Mouse (Mus musculus) forebrain, embryonic 13.5 days (tissue): ENCODE measurements at regions not wholly inside any gene's neighbourhood (a gene's known extent, or its start where the extent isn't known, plus 50 kb on each side); places are given as distances from the start of the nearest gene placed in this dataset.

Source experiments
- ATAC-seq: fragments of 200-750 bp; cut with Nextera tagmentation; 2 replicates; pipeline ENCODE4 v1.8.0; 2017
- H3K27ac ChIP-seq: fragments of 300-500 bp; sonication (generic); 2 replicates; pipeline ENCODE4 v1.5.1; 2015; ENCODE audit warnings: inconsistent platforms, mild to moderate bottlenecking, moderate library complexity
- H3K27me3 ChIP-seq: fragments of 300-500 bp; sonication (generic); 2 replicates; pipeline ENCODE4 v1.6.1; 2015; ENCODE audit warnings: mild to moderate bottlenecking, inconsistent platforms
- H3K36me3 ChIP-seq: fragments of 300-500 bp; sonication (generic); 2 replicates; pipeline ENCODE4 v1.6.1; 2015; ENCODE audit warnings: mild to moderate bottlenecking, inconsistent platforms; ENCODE audit not compliant: poor library complexity, severe bottlenecking
- H3K4me1 ChIP-seq: fragments of 300-500 bp; sonication (generic); 2 replicates; pipeline ENCODE4 v1.6.1; 2015; ENCODE audit warnings: inconsistent platforms
- H3K4me2 ChIP-seq: fragments of 300-500 bp; sonication (generic); 2 replicates; pipeline ENCODE4 v1.6.1; 2015; ENCODE audit warnings: inconsistent platforms, mild to moderate bottlenecking, moderate library complexity
- H3K4me3 ChIP-seq: fragments of 300-500 bp; sonication (generic); 2 replicates; pipeline ENCODE4 v1.5.1; 2015; ENCODE audit warnings: mild to moderate bottlenecking, inconsistent platforms
- H3K9ac ChIP-seq: fragments of 300-500 bp; sonication (generic); 2 replicates; pipeline ENCODE4 v1.6.1; 2015; ENCODE audit warnings: mild to moderate bottlenecking, inconsistent platforms
- H3K9me3 ChIP-seq: fragments of 300-500 bp; sonication (generic); replicated peaks from 2 replicates; pipeline ENCODE4 v1.6.1; 2016; ENCODE audit warnings: inconsistent platforms
- WGBS: fragments of 180-500 bp; shearing (Covaris S2); methylation state at CpG from one replicate; pipeline ENCODE4 v1.1.7; 2015; 5-methylcytosine and 5-hydroxymethylcytosine counted together

DNA sequence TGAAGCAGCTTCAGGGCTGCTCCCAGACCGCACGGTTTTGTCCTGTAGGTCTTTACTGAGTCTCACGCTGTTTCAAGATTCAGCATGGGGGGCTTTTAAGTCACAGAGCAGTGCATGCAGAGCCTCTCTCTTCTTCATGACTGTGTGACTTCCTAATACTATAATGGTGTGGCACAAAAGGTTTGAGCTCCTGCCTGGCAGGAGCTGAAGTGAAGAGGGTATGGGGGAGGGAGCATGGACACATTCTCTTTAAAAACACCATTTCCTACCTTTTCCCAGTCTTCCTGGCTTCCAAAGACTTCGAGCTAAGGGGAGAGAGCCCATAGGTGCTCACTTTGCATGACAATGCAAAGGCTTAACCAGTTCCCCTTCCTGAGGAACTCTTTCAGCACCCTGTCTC lies 934.9 kb upstream of the Gm5150 start:
- H3K27me3 ChIP-seq: no peaks in the 10 kb centered on the region

DNA sequence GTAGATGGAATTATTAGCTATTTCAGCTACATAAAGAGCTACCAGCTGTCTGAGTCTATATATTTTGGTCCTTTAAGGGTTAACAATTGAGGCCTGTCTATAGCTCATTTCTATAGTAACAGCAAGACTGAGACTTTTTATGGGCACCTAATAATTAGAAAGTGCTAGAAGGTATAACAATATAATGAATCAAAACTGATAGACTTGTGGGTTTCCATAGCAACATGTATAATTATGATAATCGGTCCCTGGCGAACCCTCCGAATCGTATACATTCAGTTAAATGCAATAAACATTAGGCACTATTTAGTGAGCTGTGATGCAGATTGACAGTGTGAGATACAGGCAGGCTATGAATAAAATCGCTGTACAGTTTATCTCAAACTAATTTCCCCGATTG lies 933.3 kb upstream of the Gm5150 start:
- peaks cover 13% of the 10 kb centered on the region for H3K4me1 ChIP-seq
- H3K36me3 ChIP-seq: no peaks in the 10 kb centered on the region
- peak; percentile 76 for ATAC-seq
- no peak overlapping the region for H3K9ac ChIP-seq
- H3K4me2 ChIP-seq: no peak overlapping the region
- H3K27ac ChIP-seq: peak overlapping the region; percentile 93; the same call in 1 of the 2 replicates
- 28% methylated on average over 6 of the region's 6 CpGs for WGBS
- no peak overlapping the region for H3K4me3 ChIP-seq
- H3K27me3 ChIP-seq: no peaks in the 10 kb centered on the region
- H3K9me3 ChIP-seq: no peaks in the 10 kb centered on the region

More for the DNA sequence above, 934.9 kb upstream of the Gm5150 start:
- H3K36me3 ChIP-seq: no peaks in the 10 kb centered on the region
- H3K4me2 ChIP-seq: peak overlapping the region; percentile 42
- ATAC-seq: peak; percentile 30
- peak overlapping the region; percentile 38; the same call in 1 of the 2 replicates for H3K9ac ChIP-seq
- peaks cover 13% of the 10 kb centered on the region for H3K4me1 ChIP-seq
- H3K4me3 ChIP-seq: no peak overlapping the region
- no peaks in the 10 kb centered on the region for H3K9me3 ChIP-seq
- peak overlapping the region; percentile 93 for H3K27ac ChIP-seq
- WGBS: 7% methylated on average over 4 of the region's 4 CpGs

DNA sequence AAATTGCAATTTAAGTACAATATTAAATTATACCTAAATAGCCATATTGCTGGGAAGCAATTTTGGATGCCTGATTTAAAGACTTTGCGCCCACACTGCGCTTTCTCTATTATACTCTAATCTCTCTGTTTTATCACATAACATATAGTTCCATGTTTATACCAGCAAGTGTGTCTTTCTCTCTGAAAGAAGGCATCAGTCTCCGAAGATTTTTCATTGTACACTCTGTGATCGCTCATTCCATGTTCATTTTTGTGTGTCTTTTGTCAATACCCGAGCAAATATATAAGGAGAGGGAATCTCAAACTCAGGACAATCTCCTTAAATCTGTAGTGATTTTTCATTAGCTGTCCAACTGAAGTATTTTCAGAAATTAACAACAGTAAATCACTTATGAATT lies 932.9 kb upstream of the Gm5150 start:
- Histone ChIP-seq H3K36me3 (no peaks in the 10 kb centered on the region), H3K4me3 (no peak overlapping the region), H3K4me1 (peaks cover 13% of the 10 kb centered on the region), H3K27ac (peak overlapping the region; percentile 93), H3K4me2 (peak overlapping the region; percentile 43), H3K9me3 (no peaks in the 10 kb centered on the region), H3K9ac (no peak overlapping the region), H3K27me3 (no peaks in the 10 kb centered on the region)
- peak; percentile 37; the same call in 1 of the 2 replicates for ATAC-seq
- 56% methylated on average over 5 of the region's 5 CpGs for WGBS

GRCm38 (mm10) chr3:16938491-16939001 lies 932.3 kb upstream of the Gm5150 start:
- no peak overlapping the region for H3K9ac ChIP-seq
- H3K36me3 ChIP-seq: no peaks in the 10 kb centered on the region
- peak overlapping the region; percentile 43 for H3K4me2 ChIP-seq
- ATAC-seq: peak; percentile 85
- WGBS: 22% methylated on average over 11 of the region's 11 CpGs
- peak overlapping the region; percentile 93 for H3K27ac ChIP-seq
- H3K27me3 ChIP-seq: no peaks in the 10 kb centered on the region
- no peaks in the 10 kb centered on the region for H3K9me3 ChIP-seq
- H3K4me1 ChIP-seq: peaks cover 13% of the 10 kb centered on the region
- H3K4me3 ChIP-seq: no peak overlapping the region; the same call in 1 of the 2 replicates

DNA sequence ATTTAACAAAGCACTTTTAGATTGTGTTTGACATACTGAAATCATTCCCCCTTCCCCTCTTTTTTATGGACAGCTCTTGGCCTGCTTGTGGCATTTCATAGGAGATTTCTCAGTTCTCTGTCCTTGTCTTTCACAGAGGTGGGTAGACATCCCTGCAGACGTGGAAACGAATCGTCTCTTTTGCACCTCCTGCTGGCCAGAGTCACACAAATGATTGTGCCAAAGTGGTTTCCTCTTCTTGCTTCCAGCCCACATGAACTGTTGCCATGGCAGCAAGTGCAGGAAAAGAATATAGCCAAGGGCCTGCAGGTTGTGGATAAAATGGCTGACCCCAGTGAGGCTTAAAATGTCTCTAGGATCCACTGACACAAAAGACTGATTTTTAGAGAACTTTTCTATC lies 924.1 kb upstream of the Gm5150 start:
- Histone ChIP-seq H3K27ac (no peak overlapping the region), H3K36me3 (no peaks in the 10 kb centered on the region)

DNA sequence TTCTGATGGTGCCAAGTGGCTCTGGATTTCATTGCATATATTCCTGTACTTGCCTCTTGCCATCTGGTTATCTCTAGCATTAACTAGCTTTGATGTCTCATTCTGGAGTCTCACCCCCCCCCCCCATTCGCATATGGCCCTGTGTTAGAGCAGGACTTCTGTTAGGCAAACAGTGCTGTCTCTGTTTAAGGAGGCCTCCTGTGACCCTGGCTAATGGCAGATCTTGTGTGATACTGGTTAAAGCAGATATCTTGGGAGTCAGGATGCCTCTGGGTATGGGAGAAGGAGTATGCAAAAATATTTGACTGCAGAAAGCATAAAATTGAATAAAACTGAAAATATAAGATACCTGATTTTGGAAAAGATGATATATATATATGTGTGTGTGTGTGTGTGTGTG lies 923.6 kb upstream of the Gm5150 start:
- H3K27me3 ChIP-seq: no peaks in the 10 kb centered on the region
- no peak overlapping the region for H3K4me2 ChIP-seq
- H3K27ac ChIP-seq: no peak overlapping the region
- H3K4me1 ChIP-seq: peaks cover 3% of the 10 kb centered on the region; the same call in 1 of the 2 replicates
- ATAC-seq: peak; percentile 61; the same call in 1 of the 2 replicates
- H3K4me3 ChIP-seq: no peak overlapping the region
- no peaks in the 10 kb centered on the region for H3K9me3 ChIP-seq
- H3K36me3 ChIP-seq: no peaks in the 10 kb centered on the region
- WGBS: 84% methylated on average over 1 of the region's 1 CpGs
- no peak overlapping the region for H3K9ac ChIP-seq

More for the DNA sequence above, 924.1 kb upstream of the Gm5150 start:
- peak; percentile 67; the same call in 1 of the 2 replicates for ATAC-seq
- no peak overlapping the region for H3K4me2 ChIP-seq
- H3K4me1 ChIP-seq: peaks cover 3% of the 10 kb centered on the region; the same call in 1 of the 2 replicates
- no peak overlapping the region for H3K4me3 ChIP-seq
- 22% methylated on average over 3 of the region's 3 CpGs for WGBS
- no peaks in the 10 kb centered on the region for H3K9me3 ChIP-seq
- no peaks in the 10 kb centered on the region for H3K27me3 ChIP-seq
- H3K9ac ChIP-seq: no peak overlapping the region

GRCm38 (mm10) chr3:16924018-16924417 lies 917.8 kb upstream of the Gm5150 start:
- no peak for ATAC-seq
- H3K27ac ChIP-seq: no peak overlapping the region
- H3K27me3 ChIP-seq: no peaks in the 10 kb centered on the region

DNA sequence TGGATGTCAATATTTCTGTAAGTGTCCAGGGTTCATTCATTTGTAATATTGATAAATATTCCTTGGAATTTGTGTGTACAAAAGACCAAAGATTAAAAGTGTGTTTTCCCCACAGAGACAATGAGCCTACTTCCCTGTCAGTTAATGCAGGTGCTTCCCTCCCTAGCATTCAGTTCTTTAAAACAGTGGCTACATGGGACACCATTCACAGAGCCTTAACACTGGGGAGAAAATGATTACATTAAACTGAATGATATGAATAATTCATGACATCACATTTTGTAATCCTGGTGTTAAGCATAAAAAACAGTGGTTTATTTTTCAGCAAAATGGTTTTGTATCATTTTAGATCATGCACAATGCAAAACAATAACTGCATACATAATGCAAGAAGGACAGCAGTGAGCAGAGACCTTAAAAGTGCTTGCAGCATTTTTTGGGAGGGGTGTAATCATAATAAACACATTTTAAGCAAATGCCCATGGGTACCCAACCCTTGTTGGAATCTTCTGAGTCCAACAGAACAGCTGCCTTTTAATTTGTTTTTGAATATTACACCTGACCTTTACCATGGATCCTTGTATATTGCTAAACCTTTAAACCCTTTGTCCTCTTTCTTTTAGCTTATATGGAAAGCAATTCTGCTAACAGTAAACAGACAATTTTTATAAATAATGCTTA lies 917.1 kb upstream of the Gm5150 start:
- Histone ChIP-seq H3K4me3 (no peak overlapping the region), H3K27ac (no peak overlapping the region), H3K4me2 (no peak overlapping the region), H3K9me3 (no peaks in the 10 kb centered on the region), H3K36me3 (no peaks in the 10 kb centered on the region), H3K27me3 (no peaks in the 10 kb centered on the region), H3K4me1 (peaks cover 14% of the 10 kb centered on the region; the same call in 1 of the 2 replicates), H3K9ac (no peak overlapping the region)
- ATAC-seq: peak; percentile 48; the same call in 1 of the 2 replicates

More at GRCm38 (mm10) chr3:16924018-16924417, 917.8 kb upstream of the Gm5150 start:
- no peaks in the 10 kb centered on the region for H3K36me3 ChIP-seq
- H3K4me1 ChIP-seq: peaks cover 14% of the 10 kb centered on the region; the same call in 1 of the 2 replicates
- no peak overlapping the region for H3K4me3 ChIP-seq
- H3K4me2 ChIP-seq: no peak overlapping the region
- H3K9ac ChIP-seq: no peak overlapping the region
- no peaks in the 10 kb centered on the region for H3K9me3 ChIP-seq

- peak; percentile 70 for ATAC-seq
- Histone ChIP-seq H3K4me2 (peak overlapping the region; percentile 46), H3K36me3 (no peaks in the 10 kb centered on the region), H3K4me3 (no peak overlapping the region), H3K9ac (no peak overlapping the region), H3K27me3 (no peaks in the 10 kb centered on the region), H3K4me1 (peaks cover 14% of the 10 kb centered on the region; the same call in 1 of the 2 replicates), H3K9me3 (no peaks in the 10 kb centered on the region), H3K27ac (peak overlapping the region; percentile 31; the same call in 1 of the 2 replicates)
- 14% methylated on average over 6 of the region's 6 CpGs for whole genome bisulfite sequencing
Observed at GRCm38 (mm10) chr3:16921330-16921729, 915.1 kb upstream of the Gm5150 start.

DNA sequence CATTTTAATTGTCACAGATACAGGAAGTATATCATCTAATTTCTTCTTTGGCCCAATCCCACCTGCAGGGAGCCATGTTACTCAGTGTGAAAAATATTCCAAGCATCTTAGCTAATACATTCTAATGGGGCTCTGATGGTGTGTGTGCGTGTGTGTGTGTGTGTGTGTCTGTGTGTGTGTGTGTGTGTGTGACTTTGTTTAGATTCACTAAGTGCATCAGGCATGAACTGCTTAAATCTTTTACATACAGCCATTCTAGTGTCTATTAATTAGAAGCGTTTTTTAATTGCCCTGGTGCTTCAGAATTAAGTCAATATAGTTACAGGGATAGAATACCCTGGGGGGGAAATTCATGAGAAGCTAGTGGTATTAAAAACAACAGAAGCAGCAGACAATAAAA lies 912.1 kb upstream of the Gm5150 start:
- 0 out of 2 replicates have a peak, but pooled peaks cover 8% of the 10 kb centered on the region for H3K4me1 ChIP-seq
- H3K4me3 ChIP-seq: no peak overlapping the region
- H3K9ac ChIP-seq: no peak overlapping the region
- no peaks in the 10 kb centered on the region for H3K36me3 ChIP-seq
- no peak overlapping the region for H3K27ac ChIP-seq
- H3K4me2 ChIP-seq: no peak overlapping the region
- no peaks in the 10 kb centered on the region for H3K27me3 ChIP-seq
- ATAC-seq: no peak
- WGBS: 65% methylated on average over 2 of the region's 2 CpGs
- H3K9me3 ChIP-seq: no peaks in the 10 kb centered on the region

DNA sequence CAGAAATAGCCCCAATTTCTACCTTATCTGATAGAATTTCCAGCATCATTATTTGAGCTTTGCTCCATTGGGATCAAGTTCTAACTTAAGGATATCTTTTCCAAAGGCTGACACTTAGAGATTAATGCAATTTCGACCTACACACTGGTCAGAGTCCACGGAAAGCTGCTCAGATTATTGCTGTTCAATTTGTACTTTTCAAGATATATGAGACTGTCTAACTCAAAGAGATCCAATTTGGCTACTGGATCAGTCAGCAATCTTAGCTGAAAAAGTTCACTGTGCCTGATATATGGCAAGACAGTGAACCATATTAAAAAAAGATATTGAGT lies 909.8 kb upstream of the Gm5150 start:
- H3K9ac ChIP-seq: no peak overlapping the region
- H3K27ac ChIP-seq: no peak overlapping the region
- no peak overlapping the region for H3K4me2 ChIP-seq
- no peaks in the 10 kb centered on the region for H3K4me1 ChIP-seq
- no peak for ATAC-seq
- H3K36me3 ChIP-seq: no peaks in the 10 kb centered on the region
- no peaks in the 10 kb centered on the region for H3K9me3 ChIP-seq
- 73% methylated on average over 2 of the region's 2 CpGs for WGBS
- H3K27me3 ChIP-seq: no peaks in the 10 kb centered on the region
- H3K4me3 ChIP-seq: no peak overlapping the region

- no peak for ATAC-seq
- Histone ChIP-seq H3K9me3 (no peaks in the 10 kb centered on the region), H3K9ac (no peak overlapping the region), H3K27ac (no peak overlapping the region), H3K36me3 (no peaks in the 10 kb centered on the region), H3K4me2 (no peak overlapping the region), H3K4me3 (no peak overlapping the region), H3K27me3 (no peaks in the 10 kb centered on the region), H3K4me1 (no peaks in the 10 kb centered on the region)
- WGBS: 86% methylated on average over 2 of the region's 2 CpGs
Observed at GRCm38 (mm10) chr3:16915389-16916071, 909.3 kb upstream of the Gm5150 start.
